Mouse (Mus musculus) gonadal fat pad, adult 2 months (tissue): ENCODE results near the gene Pfn3. TPM values are rescaled to one million over a fixed set of nuclear protein-coding genes. Genes with fewer than 3 reads are reported as not detected.
"Not testable (repeated sequence)": the region's sequence is repeated elsewhere in the genome, so short reads cannot be mapped to it uniquely, and the experiment has no call there.

Experiments
- DNase-seq: peaks from one replicate; pipeline ENCODE4 v3.0.0-alpha.2; 2012; ENCODE audit warnings: low read depth
- polyA plus RNA-seq: library from polyadenylated mRNA; depleted of rRNA; stranded (reverse); fragments of >200 nt; gene quantifications from 2 replicates; pipeline ENCODE4 v1.2.3, GENCODE M21; 2012; rRNA removed

Gene Pfn3
- 0.26 and 0.49 TPM in 2 replicates for polyA plus RNA-seq

DNA sequence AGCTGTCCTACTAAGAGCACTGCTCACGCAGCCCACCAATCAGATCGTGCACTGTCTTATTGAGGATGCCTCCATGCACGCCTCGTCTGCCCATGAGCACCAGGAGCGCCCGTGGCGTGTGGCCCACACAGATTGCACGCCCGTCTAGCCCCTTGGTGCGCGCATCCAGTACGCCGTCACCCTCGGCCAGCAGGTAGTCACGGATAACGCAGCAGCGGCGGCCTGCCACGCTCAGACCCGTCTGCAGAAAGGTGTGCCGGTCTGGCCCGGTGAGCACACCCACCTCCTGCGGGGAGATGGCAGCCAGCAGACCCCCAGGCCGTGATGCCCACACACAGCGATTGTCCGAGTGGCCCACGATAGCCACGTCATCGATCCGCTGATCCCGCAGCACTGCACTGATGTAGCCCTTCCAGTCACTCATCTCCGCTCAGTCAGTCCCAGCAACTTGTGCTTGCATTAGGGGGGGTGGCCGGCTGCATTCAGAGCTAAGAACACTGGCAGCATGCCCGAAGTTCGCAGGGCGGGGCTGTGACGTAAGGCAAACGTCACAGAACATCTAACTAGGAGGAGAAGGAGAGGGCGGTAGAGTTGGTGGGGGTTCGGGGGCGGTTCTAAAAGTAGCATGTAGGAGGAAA lies at the start of gene Pfn3:
Pfn3 (minus strand) TSS at position 490 of the 638 bp plus-strand sequence.
- DNase-seq = no peak

DNA sequence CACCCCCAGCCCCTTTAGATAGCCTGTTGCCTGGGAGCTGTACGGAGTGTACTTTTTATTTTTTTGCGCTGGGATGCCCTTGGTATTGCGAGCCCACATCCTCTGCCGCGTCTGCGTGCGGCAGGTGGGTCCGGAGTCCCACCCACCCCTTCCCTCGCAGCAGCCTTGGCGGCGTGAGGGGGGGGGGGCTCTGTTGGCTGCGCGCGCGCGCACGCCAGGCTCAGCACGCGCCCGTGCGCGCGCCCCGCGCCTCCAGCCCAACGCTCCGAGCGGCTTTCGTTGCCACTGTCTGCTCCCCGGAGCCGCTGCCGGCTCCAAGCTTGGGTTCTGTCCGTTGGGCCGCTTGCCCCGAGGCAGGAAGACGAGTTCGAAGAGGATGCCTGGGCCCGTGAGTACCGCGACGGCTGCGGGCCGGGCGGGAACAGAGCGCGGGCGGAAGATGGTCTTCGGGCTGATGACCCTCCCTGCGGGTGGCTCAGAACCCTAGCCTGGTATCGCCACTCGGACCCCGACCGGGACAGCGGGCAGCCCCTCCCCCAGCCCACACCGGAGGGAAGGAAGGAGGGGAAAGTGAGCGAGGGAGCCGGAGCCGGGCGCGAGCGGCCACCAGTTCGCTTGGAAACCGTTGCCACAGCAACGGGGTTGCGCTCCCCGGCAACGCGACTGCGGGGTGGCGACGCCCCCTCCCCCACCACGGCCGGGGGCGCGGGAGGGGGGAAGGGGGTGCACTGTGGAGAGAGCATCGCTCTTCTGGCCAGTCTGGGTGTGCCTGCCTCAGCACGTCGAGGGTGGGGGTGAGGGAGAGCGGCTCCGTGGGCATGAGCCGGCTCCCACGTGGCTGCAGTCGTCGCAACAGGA lies 49.2 kb upstream of the Pfn3 start, which contains the start of gene Prr7:
Prr7 (plus strand) TSS at position 241 of the 858 bp plus-strand sequence.
- no peak for DNase-seq

DNA sequence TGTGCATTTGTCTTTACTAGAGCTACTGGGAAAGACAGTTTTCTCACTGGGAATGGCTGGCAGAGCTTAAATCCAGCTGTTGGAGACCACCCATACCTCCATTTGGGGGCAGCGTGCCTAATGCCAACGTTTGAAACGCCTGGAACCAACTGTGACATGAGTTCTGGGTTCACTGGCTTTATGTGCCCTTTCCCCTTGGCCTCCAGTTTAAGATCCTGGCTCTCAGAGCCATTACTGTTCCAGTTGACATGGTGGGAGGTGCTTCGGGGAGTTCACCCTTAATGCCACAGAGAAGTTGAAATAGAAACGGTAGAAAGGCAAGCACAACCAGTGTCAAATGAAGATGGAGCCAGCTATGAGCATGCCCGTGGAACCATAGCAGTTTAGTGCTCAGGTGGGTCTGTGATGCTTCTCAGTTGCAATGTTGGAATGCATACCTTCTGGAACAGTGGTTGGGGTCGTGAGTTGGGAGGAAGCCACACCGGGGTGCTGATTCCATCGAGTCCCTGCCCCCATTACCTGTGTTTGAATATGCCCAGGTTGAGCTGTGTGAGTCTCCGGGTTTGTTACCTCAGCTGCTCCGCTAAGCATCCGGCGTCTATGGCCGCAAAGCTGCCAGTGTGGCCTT lies 48.5 kb upstream of the Pfn3 start:
- no peak for DNase-seq

DNA sequence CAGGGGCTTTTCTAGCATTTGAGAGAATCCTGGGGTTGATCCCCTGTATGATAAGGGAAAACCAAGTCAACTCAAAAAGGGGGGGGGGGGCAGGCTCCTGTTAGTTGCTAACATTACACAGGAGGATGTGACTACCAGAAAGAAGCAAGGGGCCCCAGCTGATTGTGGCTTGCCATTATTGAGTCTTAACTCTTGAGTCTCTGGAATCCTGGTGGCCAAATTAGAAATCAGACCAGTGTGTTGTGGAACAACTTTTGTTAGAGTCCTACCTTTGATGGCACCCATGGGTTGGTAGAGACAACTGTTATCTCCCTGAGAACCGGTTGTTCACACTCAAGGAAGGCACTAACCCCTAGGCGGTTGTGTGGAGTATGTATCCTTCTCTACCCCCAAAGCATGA lies 47.9 kb upstream of the Pfn3 start:
- DNase-seq = no peak

DNA sequence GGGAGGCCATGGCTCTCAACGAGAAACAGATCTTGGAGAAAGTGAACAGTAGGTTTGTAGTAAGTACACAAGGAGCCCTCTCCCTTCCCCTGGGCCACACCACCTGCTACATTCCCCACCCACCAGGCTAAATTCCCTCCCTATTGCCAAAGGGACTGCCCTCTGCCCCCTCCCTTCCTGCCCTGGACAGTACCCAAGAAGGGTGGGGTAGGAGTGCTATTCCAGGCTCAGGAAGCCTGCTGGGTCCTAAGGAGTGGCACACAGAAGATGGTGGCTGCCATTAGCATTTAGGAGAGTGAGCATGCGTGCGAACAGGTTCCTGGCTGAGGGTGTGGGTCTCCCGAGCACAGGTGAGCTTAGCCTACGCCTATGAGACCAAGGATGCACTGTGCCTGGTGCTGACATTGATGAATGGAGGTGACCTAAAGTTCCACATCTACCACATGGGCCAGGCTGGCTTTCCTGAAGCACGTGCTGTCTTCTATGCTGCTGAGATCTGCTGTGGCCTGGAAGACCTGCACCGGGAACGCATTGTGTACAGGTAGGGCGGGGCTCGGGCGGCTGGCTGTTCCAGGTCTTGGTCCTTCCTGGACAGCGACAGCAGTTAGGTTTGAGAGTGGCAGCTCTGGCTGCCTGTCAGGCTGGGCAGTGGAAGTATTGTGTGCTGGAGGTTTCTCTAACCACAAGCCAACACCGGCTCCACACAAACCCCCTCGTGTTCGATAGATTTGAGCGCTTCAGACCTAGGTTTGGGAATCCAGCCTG lies 36.9 kb upstream of the Pfn3 start:
- DNase-seq = no peak

DNA sequence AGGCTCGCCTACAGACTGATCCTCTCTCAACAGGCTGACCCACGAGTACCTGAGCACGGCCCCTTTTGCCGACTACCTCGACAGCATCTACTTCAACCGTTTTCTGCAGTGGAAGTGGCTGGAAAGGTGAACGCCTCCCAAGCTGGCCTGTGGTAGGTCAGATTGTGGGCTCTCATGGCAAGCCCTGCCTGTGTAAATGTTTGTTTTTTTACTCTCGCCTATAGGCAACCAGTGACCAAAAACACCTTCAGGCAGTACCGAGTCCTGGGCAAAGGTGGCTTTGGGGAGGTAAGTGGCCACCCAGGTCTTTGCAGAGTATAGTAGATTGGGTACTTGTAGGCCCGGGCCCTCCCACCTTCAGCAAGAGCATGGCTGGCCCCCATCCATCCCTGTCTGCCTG lies 36.3 kb upstream of the Pfn3 start:
- no peak for DNase-seq

DNA sequence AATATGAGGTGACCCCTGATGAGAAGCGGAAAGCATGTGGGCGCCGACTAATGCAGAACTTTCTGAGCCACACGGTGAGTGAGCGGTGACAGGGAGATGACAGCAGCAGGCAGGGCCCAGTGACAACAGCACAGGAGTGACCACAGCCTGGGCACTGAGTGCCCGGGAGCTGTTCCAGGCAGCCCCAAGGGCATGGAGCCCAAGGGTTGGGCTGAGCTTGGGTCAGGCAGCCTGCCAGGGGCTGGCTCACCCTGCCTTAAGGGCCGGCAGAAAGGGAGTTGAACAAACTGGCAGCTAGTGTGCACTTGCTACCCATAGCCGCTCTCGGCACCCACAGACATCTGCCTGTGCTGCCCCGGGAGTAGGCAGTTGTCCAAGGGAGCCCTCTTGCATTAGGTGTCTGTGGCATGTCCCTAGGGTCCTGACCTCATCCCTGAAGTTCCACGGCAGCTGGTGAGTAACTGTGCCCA lies 35.5 kb upstream of the Pfn3 start:
- no peak for DNase-seq

DNA sequence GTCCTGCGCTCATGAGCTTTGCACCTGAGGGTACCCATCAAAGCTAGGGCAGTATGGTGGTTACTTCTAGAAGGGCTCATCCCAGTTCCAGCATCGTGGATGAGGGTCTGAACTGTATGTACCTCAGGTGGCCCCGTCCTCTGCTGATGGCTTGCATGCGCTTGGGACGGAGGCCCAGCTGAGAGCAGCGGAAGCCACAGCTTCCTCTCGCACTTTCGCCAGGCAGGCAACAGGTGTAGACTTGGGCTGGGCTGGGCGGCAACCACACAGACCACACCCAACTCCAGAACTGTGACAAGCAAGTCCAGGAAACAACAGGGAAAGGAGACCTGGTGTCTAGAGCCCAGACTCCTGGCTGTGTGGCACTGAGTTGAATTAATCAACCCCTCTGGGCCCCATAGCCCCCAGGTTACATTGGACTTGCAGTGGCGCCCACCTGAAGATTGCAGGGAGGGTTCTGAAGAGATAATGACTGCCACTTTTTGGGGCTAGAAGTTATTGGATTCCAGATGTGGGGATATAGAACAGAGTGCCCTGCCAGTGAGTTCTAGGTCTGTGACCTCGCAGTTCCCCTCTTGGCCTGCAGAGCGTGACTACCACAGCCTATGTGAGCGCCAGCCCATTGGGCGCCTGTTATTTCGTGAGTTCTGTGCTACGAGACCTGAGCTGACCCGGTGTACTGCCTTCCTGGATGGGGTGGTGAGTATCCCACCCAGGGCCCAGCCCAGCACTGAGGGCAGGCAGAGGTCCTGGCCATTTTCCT lies 34.8 kb upstream of the Pfn3 start:
- no peak for DNase-seq

DNA sequence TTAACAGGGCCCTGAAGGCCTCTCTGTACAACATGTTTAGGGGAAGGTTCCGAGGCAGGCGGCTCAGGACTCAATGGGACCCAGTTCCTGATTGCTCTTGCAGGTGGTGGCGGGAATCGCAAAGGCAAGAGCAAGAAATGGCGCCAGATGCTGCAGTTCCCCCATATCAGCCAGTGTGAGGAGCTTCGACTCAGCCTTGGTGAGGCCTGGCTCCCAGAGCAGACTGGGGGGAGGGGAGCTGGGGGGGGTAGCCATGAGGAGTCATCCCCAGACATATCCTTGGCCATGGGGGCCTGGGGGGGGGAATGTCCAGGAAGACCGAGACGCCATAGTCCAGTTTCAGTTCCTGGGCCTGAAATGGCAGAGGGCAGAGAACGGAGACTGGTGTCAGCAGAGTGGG lies 34.2 kb upstream of the Pfn3 start:
- no peak for DNase-seq

DNA sequence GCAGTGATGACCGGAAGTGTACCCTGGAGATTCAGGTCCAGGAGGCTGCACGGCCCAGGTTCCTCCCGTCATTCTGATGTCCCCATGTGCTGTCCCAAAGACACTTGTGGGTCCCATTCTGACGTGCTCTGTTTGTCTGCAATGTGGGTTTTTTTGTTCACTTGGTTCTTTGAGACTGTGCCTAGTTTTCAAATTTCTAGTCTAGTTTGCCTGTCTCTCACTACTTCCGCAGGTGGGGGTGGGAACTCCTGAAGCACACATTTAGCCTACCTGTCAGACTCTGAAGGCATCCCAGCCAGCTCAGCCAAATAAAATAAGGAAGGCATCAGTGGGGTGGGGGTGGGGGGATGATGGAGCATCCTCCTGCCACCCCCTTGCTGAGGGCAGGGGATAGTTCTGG lies 33.1 kb upstream of the Pfn3 start:
- DNase-seq = no peak

DNA sequence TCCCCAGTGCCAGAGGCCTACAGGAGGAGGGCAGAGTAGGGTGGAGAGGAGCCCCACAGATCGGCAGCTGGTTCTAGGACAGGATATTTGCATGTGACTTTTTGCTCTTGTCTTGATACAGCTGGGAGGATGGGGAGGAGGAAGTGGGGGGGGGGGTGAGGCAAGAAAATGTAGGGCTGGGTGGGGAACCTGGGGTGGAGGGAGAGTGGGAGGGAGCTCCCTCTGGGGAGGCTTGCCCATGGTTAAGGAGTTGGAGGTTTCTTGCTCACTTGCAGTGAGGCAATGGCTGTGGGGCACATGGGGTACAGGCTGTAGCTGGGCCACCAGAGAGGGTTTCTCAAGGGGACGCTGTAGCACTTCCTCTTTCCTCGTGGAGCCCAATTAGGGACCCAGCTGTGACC lies 32.5 kb upstream of the Pfn3 start:
- DNase-seq = no peak

DNA sequence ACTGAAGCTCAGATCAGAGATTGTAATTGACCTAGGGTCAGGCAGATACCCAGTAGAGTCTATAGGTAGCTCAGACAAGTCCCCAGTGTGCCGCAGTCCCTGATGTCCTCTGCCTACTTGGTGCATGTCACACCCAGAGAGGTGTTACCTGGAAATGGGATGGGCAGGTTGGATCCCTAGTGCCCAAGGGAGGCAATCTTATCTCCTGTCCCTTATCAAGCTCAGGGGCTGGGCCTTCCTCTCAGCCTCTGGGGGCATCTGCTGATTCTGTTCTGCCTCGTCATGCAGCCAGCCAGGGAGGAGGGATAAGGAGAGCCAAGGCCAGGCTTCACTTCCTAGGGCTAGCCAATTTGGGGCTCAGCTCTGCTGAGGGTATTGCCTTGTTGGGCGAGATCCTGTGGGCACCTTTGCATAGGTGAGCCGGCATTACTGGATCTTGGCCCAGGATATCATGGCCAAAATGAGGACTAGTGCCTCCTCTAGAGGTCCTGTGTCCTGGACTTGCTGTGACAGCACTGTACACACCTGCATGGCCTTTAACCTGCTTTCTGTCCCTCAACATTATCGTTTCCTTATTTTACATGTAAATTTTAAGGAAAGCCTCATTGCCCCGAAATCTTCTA lies 31.6 kb upstream of the Pfn3 start:
- DNase-seq = no peak

DNA sequence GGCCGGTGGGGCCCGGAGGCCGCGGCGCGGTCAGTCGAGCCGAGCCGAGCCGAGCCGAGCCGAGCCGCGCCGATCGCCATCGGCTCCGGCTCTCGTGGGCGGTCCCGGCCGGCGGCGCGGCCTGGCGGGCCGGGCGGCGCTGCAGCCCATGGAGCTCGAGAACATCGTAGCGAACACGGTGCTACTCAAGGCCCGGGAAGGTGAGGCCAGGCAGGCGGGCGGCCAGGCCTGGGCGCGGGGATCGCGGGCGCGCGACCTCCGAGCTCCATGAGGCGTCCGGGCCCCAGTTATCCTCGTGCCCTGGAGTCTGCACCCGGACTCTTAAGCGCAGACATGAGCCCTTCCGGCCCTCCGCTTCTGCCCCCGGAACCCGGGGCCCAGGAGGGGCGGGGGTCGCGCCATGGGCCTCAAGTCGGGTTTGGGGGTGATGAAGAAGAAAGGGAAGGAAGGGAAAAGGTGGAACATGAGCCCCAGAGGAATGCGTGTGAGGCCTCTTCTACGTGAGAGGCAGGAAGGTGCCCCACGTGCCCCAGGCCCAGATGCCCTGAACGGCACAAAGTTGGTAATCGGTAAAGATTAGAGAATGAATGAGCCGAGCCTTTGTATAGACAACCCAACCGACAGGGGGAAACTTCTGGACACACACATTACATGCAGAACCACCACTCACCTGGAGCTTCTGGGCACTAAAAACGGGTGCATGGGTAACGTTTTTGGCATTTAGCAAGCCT lies 30.5 kb upstream of the Pfn3 start:
- no peak for DNase-seq

DNA sequence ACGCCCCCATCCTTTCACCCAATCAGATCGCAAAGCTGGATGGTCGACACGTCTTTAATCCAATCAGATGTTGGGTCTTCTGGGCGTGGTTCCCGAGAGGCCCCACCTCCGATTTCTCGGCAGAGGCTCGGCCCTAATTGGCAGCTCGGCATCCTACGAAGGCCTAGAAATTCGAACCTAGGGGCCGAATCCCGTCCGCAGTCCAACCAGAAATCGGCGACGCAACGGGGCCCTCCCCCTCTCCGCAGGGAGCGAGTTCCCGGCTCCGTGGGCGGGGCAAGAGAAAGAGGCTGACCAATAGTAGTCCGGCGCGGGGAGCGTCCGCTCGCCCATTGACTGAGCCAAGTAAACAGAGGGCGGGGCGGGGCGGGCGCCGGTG lies 29.9 kb upstream of the Pfn3 start, which contains the start of gene Grk6:
Grk6 (plus strand) TSS at position 136 of the 379 bp plus-strand sequence.
- peak; percentile 93 for DNase-seq

DNA sequence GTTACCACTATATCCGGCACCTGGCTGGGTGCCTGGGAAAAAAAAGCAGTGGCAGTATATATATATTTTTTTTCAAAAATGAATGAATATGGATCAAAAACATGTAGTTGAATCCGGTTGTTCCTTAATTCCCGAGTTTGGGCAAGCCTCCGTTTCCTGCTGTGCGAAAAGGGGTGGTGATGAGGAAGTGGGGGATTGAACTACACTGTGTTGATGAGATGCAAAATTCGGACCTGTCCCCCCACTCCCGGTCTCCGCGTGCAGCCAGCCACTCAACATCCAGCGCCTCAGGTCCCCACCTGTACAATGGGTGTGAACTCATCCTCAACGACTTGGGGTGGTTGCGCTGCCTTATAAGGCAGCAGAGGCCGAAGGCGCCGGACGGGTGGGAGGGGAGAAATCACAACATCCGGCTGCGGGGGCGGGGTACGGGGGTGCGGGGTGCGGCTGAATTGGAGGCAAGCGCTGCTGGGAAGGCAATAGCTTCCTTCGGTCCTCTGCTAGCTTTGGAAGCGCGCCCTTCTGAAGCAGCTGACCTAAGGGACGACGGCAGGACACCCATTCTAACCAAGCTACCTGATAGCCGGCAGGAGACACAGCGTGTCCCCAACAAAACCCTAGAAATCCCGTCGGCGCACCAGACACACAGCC lies 29.4 kb upstream of the Pfn3 start:
- DNase-seq = no peak

DNA sequence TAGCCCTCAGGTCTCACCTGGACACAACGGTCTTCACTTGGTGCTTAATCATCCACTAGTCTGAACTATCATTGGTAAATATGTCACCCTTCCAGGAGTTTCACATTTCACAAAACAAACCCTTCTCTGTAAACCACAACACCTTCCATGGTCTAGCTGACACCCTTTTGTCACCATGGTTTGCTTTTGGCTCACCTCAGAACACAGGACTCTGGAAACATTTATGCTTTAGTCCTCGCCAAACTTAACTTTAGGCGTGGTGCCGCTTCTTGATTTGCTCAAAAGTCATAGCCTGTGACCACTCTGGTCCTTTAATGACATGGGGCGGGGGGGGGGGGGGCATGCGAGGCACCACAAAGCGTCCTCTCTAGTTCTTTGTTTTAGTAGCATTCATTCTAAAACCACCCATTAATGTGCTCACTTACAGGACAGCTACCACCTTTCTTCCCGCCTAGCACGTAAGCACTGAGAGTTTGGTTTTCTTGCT lies 28.8 kb upstream of the Pfn3 start:
- no peak for DNase-seq

DNA sequence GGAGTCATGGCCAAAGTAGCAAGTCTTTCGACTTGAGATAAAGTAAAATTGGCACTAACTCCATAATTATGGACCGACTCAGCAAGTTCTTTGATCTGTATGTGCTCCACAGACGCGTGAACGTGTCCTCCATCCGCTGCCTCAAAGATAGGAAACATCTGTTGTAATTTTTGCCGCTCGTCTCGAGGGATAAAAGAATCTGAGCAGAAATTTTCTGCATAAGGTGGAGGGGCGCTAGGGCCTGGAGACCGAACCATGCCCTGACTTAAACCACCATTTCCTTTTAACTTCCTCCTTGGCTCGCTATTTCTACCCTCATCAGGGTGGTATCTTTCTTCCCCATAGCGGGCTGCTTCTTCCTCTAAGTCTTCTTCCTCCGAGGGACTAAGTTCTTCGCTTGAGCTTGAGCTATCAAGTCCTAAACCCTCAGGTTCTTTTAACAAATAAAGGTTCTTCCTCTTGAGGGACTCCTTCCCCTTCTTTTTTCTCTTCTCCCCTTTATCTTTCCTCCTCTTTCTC lies 22.1 kb upstream of the Pfn3 start:
- DNase-seq = not testable (repeated sequence)

DNA sequence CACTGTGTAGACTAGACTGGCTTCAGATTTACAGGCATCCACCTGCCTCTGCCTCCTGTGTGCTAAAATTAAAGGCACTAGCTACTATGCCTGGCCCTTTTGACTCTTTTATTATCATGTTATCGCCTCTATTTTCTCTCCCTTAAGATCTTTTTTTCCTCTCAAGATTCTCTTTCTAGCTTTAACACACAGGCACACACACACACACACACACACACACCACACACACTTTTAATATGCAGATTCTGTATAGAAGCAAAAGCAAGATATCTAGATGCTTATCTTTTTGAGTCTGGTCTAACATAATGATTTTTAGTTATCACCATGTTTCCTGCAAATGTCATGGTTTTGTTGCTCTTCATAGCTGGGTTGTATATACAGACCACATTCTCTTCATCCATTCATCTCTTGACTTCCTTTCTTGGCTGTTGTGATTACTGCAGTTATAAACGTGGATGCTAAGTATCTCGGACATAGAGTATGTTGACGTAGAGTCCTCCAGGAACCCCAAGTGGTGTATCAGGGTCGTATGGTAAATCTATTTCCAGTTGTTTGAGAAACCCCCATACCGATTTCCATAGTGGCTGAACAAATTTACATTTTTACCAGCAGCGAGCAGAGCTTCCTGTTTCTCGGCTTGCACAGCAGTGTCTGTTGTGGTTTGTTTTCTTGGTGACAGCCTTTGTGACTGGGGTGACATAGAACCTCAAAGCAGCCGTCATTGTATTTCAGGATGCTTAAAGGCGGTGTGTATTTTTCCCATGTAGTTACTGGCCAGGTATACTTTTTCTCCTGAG lies 17.1 kb upstream of the Pfn3 start:
- no peak for DNase-seq
